Mouse (Mus musculus) lung, postnatal 0 days (tissue): ENCODE results near the gene Atp5g1. TPM values are rescaled to one million over a fixed set of nuclear protein-coding genes. Genes with fewer than 3 reads are reported as not detected.

Experiments used
- ATAC-seq: fragments of 200-750 bp; cut with Nextera tagmentation; 2 replicates; pipeline ENCODE4 v1.8.0; 2017; ENCODE audit warnings: moderate library complexity
- DNase-seq: peaks from one replicate; pipeline ENCODE4 v3.0.0-alpha.2; 2016; ENCODE audit warnings: low spot score
- H3K27ac ChIP-seq: fragments of 300-500 bp; sonication (generic); 2 replicates; pipeline ENCODE4 v1.5.1; 2014; ENCODE audit warnings: antibody characterized with exemption, mild to moderate bottlenecking, low read length, mixed read lengths
- H3K27me3 ChIP-seq: fragments of 300-500 bp; sonication (generic); replicated peaks from 2 replicates; pipeline ENCODE4 v1.6.1; 2014; ENCODE audit warnings: low read length, mixed read lengths; ENCODE audit not compliant: insufficient read depth
- H3K36me3 ChIP-seq: fragments of 300-500 bp; sonication (generic); 2 replicates; pipeline ENCODE4 v1.6.1; 2014; ENCODE audit warnings: low read length, mixed read lengths; ENCODE audit not compliant: insufficient read depth
- H3K4me1 ChIP-seq: fragments of 300-500 bp; sonication (generic); 2 replicates; pipeline ENCODE4 v1.6.1; 2014; ENCODE audit warnings: antibody characterized with exemption, low read depth, low read length, mixed read lengths; ENCODE audit not compliant: insufficient read depth
- H3K4me2 ChIP-seq: fragments of 300-500 bp; sonication (generic); replicated peaks from 2 replicates; pipeline ENCODE4 v1.6.1; 2014; ENCODE audit warnings: low read depth, mild to moderate bottlenecking, low read length, moderate library complexity, mixed read lengths
- H3K4me3 ChIP-seq: fragments of 300-500 bp; sonication (generic); 2 replicates; pipeline ENCODE4 v1.5.1; 2014; ENCODE audit warnings: low read depth, low read length
- H3K9ac ChIP-seq: fragments of 300-500 bp; sonication (generic); replicated peaks from 2 replicates; pipeline ENCODE4 v1.6.1; 2014; ENCODE audit warnings: low read depth, mild to moderate bottlenecking
- H3K9me3 ChIP-seq: fragments of 300-500 bp; sonication (generic); 2 replicates; pipeline ENCODE4 v1.6.1; 2016; ENCODE audit warnings: low read length, mixed read lengths
- CTCF ChIP-seq: IDR thresholded peaks from 2 replicates; pipeline ENCODE4 v1.5.1; 2016; ENCODE audit warnings: antibody characterized with exemption, mild to moderate bottlenecking
- EP300 ChIP-seq: IDR thresholded peaks from 2 replicates; pipeline ENCODE4 v1.6.1; 2016; ENCODE audit warnings: antibody characterized with exemption, mild to moderate bottlenecking, control low read depth
- WGBS: fragments of 180-500 bp; shearing (Covaris S2); extraction: QIAGEN DNeasy Blood & Tissue Kit; methylation state at CpG from one replicate; pipeline ENCODE4 v1.1.7; 2014; 5-methylcytosine and 5-hydroxymethylcytosine counted together
- polyA plus RNA-seq: library from polyadenylated mRNA; unstranded; fragments of >200 nt; fragmentation: Nextera tagmentation; extraction: Ambion mirVana; gene quantifications from 2 replicates; pipeline ENCODE4 v1.2.1, GENCODE M21; 2015

Gene Atp5g1
- polyA plus RNA-seq, 1 experiment from 2014 or later = 382 TPM

GRCm38 (mm10) chr11:96047469-96048373 lies 27.7 kb downstream of the Atp5g1 start:
- Histone ChIP-seq H3K27me3 (no peaks in the 10 kb centered on the region), H3K36me3 (peaks cover 43% of the 10 kb centered on the region; the same call in 1 of the 2 replicates), H3K4me1 (no peaks in the 10 kb centered on the region), H3K4me2 (no peak overlapping the region), H3K9ac (no peak overlapping the region), H3K27ac (no peak overlapping the region), H3K9me3 (no peaks in the 10 kb centered on the region), H3K4me3 (no peak overlapping the region)
- DNase-seq = no peak
- no peak for TF ChIP-seq EP300
- no peak for TF ChIP-seq CTCF
- no peak for ATAC-seq
- WGBS = 80% methylated on average over 4 of the region's 4 CpGs

GRCm38 (mm10) chr11:96046793-96047192 lies 28.7 kb downstream of the Atp5g1 start:
- Histone ChIP-seq H3K4me1 (no peaks in the 10 kb centered on the region), H3K27me3 (no peaks in the 10 kb centered on the region), H3K4me3 (no peak overlapping the region), H3K9ac (no peak overlapping the region), H3K27ac (no peak overlapping the region), H3K4me2 (no peak overlapping the region), H3K36me3 (peaks cover 36% of the 10 kb centered on the region; the same call in 1 of the 2 replicates), H3K9me3 (no peaks in the 10 kb centered on the region)
- DNase-seq (no peak), ATAC-seq (no peak)
- WGBS = 84% methylated on average over 2 of the region's 2 CpGs
- TF ChIP-seq EP300 (no peak), CTCF (no peak)

GRCm38 (mm10) chr11:96046028-96046427 lies 29.4 kb downstream of the Atp5g1 start:
- Histone ChIP-seq H3K36me3 (peaks cover 28% of the 10 kb centered on the region; the same call in 1 of the 2 replicates), H3K4me2 (no peak overlapping the region), H3K9ac (no peak overlapping the region), H3K27me3 (no peaks in the 10 kb centered on the region), H3K4me1 (no peaks in the 10 kb centered on the region), H3K9me3 (no peaks in the 10 kb centered on the region), H3K27ac (no peak overlapping the region), H3K4me3 (no peak overlapping the region)
- WGBS = 83% methylated on average over 8 of the region's 8 CpGs
- DNase-seq (no peak), ATAC-seq (no peak)
- TF ChIP-seq EP300 (no peak), CTCF (no peak)

- H3K36me3 ChIP-seq = peaks cover 20% of the 10 kb centered on the region; the same call in 1 of the 2 replicates
- 86% methylated on average over 11 of the region's 11 CpGs for WGBS
- no peak overlapping the region for H3K4me3 ChIP-seq
- no peak overlapping the region for H3K9ac ChIP-seq
- H3K9me3 ChIP-seq = no peaks in the 10 kb centered on the region
- ATAC-seq (no peak), DNase-seq (no peak)
- TF ChIP-seq CTCF = no peak
- TF ChIP-seq EP300 = no peak
- no peaks in the 10 kb centered on the region for H3K4me1 ChIP-seq
- H3K27ac ChIP-seq = no peak overlapping the region
- no peak overlapping the region for H3K4me2 ChIP-seq
- H3K27me3 ChIP-seq = no peaks in the 10 kb centered on the region
Measured at GRCm38 (mm10) chr11:96044803-96045567, 30.5 kb downstream of the Atp5g1 start.

GRCm38 (mm10) chr11:96038560-96038959 lies 36.9 kb downstream of the Atp5g1 start:
- ATAC-seq (no peak), DNase-seq (no peak)
- Histone ChIP-seq H3K4me2 (no peak overlapping the region), H3K27ac (no peak overlapping the region), H3K9me3 (no peaks in the 10 kb centered on the region), H3K36me3 (no peaks in the 10 kb centered on the region), H3K9ac (no peak overlapping the region), H3K4me3 (no peak overlapping the region), H3K27me3 (no peaks in the 10 kb centered on the region), H3K4me1 (peaks cover 7% of the 10 kb centered on the region)
- TF ChIP-seq CTCF (no peak), EP300 (no peak)
- WGBS = 83% methylated on average over 1 of the region's 1 CpGs

GRCm38 (mm10) chr11:96037499-96037898 lies 38.0 kb downstream of the Atp5g1 start:
- H3K4me2 ChIP-seq = no peak overlapping the region
- TF ChIP-seq CTCF (no peak), EP300 (no peak)
- H3K9me3 ChIP-seq = no peaks in the 10 kb centered on the region
- H3K27ac ChIP-seq = no peak overlapping the region
- DNase-seq = no peak
- no peak overlapping the region for H3K4me3 ChIP-seq
- WGBS = 88% methylated on average over 5 of the region's 5 CpGs
- no peak for ATAC-seq
- H3K27me3 ChIP-seq = no peaks in the 10 kb centered on the region
- H3K4me1 ChIP-seq = peaks cover 7% of the 10 kb centered on the region
- no peak overlapping the region for H3K9ac ChIP-seq
- no peaks in the 10 kb centered on the region for H3K36me3 ChIP-seq
